Mouse (Mus musculus) kidney, embryonic 15.5 days (tissue): ENCODE measurements around the gene Olfr878. TPM values are rescaled to one million over a fixed set of nuclear protein-coding genes. Genes with fewer than 3 reads are reported as not detected.

Experiments used
- ATAC-seq: fragments of 200-750 bp; cut with Nextera tagmentation; replicated peaks from 2 replicates; pipeline ENCODE4 v1.8.0; 2017; ENCODE audit warnings: moderate TSS enrichment; ENCODE audit not compliant: low FRiP score
- H3K27ac ChIP-seq: fragments of 300-500 bp; sonication (generic); 2 replicates; pipeline ENCODE4 v1.5.1; 2015; ENCODE audit warnings: mild to moderate bottlenecking, inconsistent platforms
- H3K27me3 ChIP-seq: fragments of 300-500 bp; sonication (generic); 2 replicates; pipeline ENCODE4 v1.6.1; 2015; ENCODE audit warnings: inconsistent platforms
- H3K36me3 ChIP-seq: fragments of 300-500 bp; sonication (generic); 2 replicates; pipeline ENCODE4 v1.6.1; 2015; ENCODE audit warnings: inconsistent platforms
- H3K4me1 ChIP-seq: fragments of 300-500 bp; sonication (generic); 2 replicates; pipeline ENCODE4 v1.6.1; 2015; ENCODE audit warnings: inconsistent platforms
- H3K4me2 ChIP-seq: fragments of 300-500 bp; sonication (generic); 2 replicates; pipeline ENCODE4 v1.6.1; 2015; ENCODE audit warnings: moderate library complexity, mild to moderate bottlenecking, inconsistent platforms
- H3K4me3 ChIP-seq: fragments of 300-500 bp; sonication (generic); replicated peaks from 2 replicates; pipeline ENCODE4 v1.5.1; 2015; ENCODE audit warnings: mild to moderate bottlenecking, inconsistent platforms
- H3K9ac ChIP-seq: fragments of 300-500 bp; sonication (generic); 2 replicates; pipeline ENCODE4 v1.6.1; 2015; ENCODE audit warnings: mild to moderate bottlenecking, inconsistent platforms
- H3K9me3 ChIP-seq: fragments of 300-500 bp; sonication (generic); replicated peaks from 2 replicates; pipeline ENCODE4 v1.6.1; 2016; ENCODE audit warnings: inconsistent platforms
- WGBS: fragments of 180-500 bp; shearing (Covaris S2); methylation state at CpG from one replicate; pipeline ENCODE4 v1.1.7; 2015; ENCODE audit warnings: mixed read lengths; 5-methylcytosine and 5-hydroxymethylcytosine counted together
- polyA plus RNA-seq: library from polyadenylated mRNA; unstranded; fragments of >200 nt; fragmentation: Nextera tagmentation; extraction: Ambion mirVana; gene quantifications from 2 replicates; pipeline ENCODE4 v1.2.1, GENCODE M21; 2015

The Olfr878 gene
- polyA plus RNA-seq, 1 experiment from 2014 or later = not detected

DNA sequence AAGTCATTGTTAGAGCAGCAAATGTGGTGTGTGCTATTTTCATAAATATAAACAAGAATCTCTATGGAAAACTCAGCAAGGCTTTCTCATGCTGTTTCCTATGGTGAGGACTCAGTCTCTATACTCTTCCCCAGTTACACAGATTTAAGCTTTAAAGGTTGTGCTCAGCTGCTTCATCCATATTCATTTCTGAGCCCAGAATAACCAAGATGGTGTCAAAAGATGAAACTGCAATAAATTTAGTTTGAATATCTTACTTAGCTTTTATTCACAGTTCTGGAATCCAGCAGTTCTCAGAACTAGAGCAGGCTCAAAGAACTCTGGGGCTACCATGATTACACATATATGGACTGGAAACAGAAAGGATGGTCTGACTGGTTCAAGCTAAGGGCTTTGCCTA, 16.5 kb downstream of the Olfr878 start:
- Histone ChIP-seq H3K9ac (no peak overlapping the region), H3K4me3 (no peak overlapping the region), H3K36me3 (no peaks in the 10 kb centered on the region), H3K4me1 (no peaks in the 10 kb centered on the region), H3K9me3 (no peaks in the 10 kb centered on the region), H3K27me3 (0 out of 2 replicates have a peak, but pooled peaks cover 2% of the 10 kb centered on the region), H3K4me2 (no peak overlapping the region), H3K27ac (no peak overlapping the region)
- ATAC-seq = no peak

DNA sequence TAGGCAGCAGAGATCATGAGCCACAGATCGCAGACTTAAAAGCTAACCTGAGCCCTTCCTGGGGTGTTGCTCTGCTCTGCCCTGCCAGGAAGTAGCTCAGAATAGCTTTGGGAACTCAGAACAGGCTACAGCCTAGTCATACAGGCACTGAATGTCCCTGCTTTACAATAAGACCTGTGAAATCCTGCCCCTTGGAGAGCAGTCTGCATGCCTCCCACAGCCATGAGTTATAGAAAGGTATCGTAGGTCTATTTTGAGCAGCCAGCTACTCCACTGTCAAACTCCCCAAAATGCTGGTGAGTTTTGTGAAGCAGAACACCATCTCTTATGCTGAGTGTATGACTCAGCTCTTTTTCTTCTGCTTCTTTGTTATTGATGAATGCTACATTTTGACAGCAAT, 23.5 kb downstream of the Olfr878 start:
- Histone ChIP-seq H3K36me3 (no peaks in the 10 kb centered on the region), H3K4me2 (no peak overlapping the region), H3K9me3 (no peaks in the 10 kb centered on the region), H3K4me3 (no peak overlapping the region), H3K27me3 (no peaks in the 10 kb centered on the region), H3K9ac (no peak overlapping the region), H3K4me1 (no peaks in the 10 kb centered on the region), H3K27ac (no peak overlapping the region)
- 94% methylated on average over 2 of the region's 2 CpGs for WGBS
- ATAC-seq = no peak

Other genes with a start within 250 kb of the Olfr878 start
- gene Panx3, start 248.6 kb upstream of the Olfr878 start, polyA plus RNA-seq = 5.4 TPM in 1 of 2 replicates, not detected in the other
- not detected in 2 replicates for gene Olfr160, start 201.6 kb upstream of the Olfr878 start, polyA plus RNA-seq
- not detected in 2 replicates for gene Olfr874, start 172.7 kb upstream of the Olfr878 start, polyA plus RNA-seq
- gene Olfr875, start 146.0 kb upstream of the Olfr878 start, polyA plus RNA-seq = not detected in 2 replicates
- not detected in 2 replicates for gene Olfr876, start 114.8 kb upstream of the Olfr878 start, polyA plus RNA-seq
- gene Olfr877, start 63.6 kb upstream of the Olfr878 start, polyA plus RNA-seq = not detected in 2 replicates
- not detected in 2 replicates for gene Olfr145, start 21.1 kb upstream of the Olfr878 start, polyA plus RNA-seq
- not detected in 2 replicates for gene Olfr881, start 74.0 kb downstream of the Olfr878 start, polyA plus RNA-seq
- gene Olfr883, start 108.0 kb downstream of the Olfr878 start, polyA plus RNA-seq = not detected in 2 replicates
- not detected in 2 replicates for gene Olfr884, start 128.7 kb downstream of the Olfr878 start, polyA plus RNA-seq
- gene Olfr885, start 143.5 kb downstream of the Olfr878 start, polyA plus RNA-seq = not detected in 2 replicates
- gene Olfr887, start 166.2 kb downstream of the Olfr878 start, polyA plus RNA-seq = not detected in 2 replicates
- not detected in 2 replicates for gene Olfr888, start 190.3 kb downstream of the Olfr878 start, polyA plus RNA-seq
- 0.06 and 0.08 TPM in 2 replicates for gene Olfr889, start 197.4 kb downstream of the Olfr878 start, polyA plus RNA-seq
- not detected in 2 replicates for gene Olfr890, start 224.7 kb downstream of the Olfr878 start, polyA plus RNA-seq